Mouse (Mus musculus) spleen, adult 18-20 months (tissue): ENCODE measurements around the gene Rps6kc1.

ENCODE experiments used
- DNase-seq, 2 experiments: peaks; one replicate each; pipeline ENCODE4 v3.0.0; 2022; ENCODE audit warnings: mixed read lengths in 2 of 2

Rps6kc1 gene

DNA sequence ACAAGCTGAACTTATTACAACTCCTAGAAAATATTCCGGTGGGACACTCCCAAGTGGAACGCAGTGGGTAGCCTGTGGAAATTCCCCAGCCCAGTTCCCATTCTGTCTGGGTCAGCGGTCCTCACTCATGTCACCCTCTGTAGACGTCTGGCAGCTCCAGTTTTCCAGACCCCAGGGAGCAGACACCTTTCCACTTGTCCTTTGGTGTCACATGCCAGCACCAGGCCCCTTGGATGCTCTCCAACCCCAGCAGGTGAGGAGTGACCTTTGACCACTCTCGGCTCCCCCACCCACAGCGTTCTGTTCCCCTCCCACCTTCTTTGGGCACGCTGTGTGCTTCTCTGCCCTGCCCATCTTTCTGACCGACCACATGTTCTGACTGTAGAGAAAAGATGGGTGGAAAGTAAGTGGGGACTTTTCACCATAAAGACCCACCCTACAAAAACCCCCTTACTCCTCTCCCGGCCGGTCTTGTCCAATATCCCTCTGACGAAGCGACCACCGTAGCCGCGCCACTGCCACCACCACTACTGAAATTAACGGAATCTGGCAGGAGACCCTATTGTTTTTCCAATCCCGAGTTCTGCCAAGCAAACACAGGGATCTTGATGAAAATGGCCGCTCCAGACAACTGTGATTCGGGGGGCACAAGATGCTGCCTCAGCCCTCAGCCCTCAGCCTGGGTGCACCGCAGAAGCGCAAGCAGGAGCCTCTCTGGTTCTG lies 246.6 kb downstream of the Rps6kc1 start:
- DNase-seq = peak in 1 of 2 experiments; percentile 2

DNA sequence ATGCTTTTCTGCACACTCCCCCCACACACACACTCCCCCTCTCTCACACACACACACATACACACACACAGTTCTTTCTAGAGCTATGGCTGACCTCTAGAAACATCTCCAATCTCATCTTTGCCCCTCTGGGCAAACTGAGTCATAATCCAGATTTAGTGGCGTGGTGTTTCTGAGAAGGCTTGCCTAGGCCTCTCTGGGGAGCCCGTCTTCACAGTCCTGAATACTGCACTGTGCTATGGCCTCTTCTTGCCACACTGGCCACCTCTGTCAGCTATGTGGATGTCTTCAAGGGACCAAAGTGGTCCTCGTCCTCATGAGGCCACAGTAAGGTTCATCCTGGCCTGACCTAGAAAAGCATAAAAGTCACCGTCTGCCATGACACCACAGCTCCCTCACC lies 247.6 kb downstream of the Rps6kc1 start:
- DNase-seq = no peak

DNA sequence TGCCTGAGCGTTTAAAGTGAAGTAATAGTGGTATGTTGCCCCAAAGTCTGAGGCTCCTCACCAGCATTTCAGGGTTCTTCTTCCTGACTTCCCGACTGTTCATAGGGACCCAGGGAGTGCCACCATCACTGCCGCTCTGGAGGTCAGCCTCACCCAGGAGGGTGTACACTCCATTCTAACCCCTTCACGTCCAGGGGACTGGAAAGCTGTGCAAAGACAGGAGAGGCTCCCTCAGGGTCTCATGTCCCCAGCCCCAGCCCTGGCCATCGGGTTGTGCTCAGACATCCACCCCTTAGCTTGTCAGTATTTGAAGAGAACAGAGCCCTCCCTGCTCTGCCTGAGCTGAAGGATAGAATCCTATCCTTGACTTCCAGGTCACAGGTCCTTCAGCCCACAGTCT lies 248.8 kb downstream of the Rps6kc1 start:
- DNase-seq = peak in 1 of 2 experiments; percentile 1

DNA sequence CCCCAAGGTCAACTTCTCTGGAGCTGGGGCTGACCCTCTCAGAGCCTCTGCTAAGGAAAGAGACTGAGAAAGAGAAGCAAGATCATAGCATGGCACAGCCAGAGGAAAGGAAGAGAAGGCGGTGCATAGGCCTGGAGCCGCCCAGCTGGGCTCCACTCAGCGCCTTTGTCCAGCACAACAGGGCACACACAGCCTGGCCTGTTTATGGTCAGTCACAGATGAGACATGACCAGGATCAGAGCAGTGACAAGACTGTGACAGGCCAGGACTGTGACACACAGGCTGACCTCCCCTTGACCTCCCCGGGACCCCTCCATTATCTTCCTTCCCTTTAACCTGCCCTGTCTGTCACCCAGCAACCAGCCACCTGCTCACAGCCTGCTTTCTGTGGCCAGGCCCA lies 249.8 kb downstream of the Rps6kc1 start:
- DNase-seq = peak in 1 of 2 experiments; percentile 1

DNA sequence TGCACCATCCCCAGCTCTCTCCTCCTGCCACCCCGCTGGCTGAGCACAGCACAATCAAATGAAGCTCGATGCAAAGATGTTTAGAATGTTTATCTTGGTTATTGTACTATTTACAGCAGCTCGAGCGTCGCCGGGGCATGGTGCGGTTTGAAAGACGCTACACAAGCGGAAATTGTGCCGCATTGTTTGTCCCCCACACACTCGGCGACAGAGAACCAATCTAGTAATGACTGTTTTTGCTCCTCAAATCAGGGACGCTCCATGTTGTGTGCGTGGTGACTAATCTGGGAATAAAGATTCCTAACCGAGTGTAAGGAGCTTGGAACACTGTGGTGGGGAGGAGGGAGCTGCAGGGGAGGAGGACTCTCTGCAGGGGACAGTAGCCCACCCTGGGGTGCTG lies 250.3 kb downstream of the Rps6kc1 start:
- DNase-seq = no peak

DNA sequence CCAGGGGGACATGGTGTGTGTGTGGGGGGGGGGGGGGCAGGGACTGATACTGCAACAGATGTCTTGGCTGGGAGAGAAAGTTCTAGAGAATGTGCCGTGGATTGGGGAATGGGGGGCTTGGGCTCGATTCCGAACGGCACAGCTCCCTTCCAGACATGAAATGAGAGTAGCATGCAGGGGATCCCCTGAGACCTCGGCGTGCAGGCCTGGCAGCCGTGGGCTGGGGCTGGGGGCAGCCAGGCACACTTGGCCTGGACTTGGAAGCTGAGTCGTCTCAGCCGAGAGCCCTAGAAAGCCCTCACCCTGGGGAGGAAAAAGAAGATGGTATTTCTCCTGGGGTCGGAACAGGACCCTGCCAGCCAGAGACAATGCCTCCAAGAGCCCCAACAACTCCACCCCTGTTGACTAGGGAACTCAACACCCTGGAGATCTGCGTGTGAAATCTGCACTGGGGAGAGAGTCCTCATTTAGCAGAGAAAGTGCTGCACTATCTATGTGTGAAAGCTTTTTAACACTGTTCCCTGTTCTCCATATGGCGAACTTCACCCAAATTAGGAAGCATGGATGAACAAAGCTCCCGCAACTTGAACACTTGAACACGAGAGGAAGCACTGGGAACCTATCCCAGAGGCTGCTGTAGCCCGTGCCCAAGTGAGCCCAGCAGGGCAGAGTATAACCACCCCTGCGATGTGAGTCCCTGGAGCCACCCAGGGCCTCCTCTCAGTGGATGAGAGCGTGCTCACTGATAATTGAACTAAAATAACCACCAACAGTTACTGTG lies 251.7 kb downstream of the Rps6kc1 start:
- no peak for DNase-seq

DNA sequence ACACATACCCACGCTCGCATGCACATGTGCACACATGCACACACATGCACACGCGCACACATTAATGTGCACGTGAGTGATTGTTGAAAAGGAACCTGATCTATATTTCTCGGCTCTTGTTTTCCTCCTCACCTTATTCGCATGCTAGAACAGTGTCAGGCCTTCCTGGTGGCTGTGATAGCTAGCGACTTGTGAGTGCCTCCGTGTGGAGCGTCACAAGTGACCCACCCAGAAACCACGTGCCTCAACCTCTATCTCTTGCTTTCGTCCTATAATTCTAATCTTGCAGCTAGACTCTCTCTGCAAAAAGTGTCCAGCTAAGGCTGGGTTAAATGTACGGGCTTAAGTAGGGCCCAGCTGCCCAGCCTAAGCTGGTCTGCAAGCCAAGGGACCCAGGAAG lies 253.3 kb downstream of the Rps6kc1 start:
- no peak for DNase-seq

DNA sequence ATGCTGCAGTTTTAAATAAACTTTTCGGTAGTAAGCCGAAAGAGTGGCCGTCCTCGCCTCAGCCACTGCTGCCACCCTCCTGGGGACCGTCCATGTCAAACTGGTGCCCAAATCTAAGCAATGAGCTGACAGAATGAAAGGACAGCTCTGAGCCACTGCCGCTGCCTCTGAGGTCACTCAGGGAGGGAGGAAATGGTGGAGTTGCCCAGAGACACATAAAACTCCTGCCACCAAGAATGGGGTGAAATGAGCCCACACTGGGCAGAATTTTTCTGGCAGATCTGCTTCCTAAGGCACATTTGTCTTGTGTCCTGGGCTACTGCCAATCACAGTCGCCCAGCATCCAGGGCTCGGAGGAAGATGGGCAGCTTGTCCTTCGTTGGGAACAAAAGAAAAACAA lies 255.5 kb downstream of the Rps6kc1 start:
- no peak for DNase-seq

DNA sequence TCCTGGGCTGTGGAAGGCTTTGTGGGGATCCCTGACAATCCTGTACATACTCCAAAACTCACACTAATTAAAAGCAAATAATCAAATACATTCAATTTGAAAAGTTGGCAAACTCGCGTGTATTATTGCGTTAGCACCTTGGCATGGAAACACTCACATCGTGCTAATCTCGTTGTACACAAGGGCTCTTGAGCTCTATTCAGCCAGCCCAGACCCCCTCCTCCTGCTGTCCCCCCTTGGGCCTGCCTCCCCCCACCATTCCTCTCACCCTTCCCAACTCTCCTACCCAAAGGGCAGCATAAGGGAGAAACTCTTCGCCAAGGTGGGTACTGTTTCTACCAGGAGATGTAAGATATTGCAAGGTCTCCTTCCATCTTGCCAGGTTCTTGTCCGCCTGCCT lies 255.9 kb downstream of the Rps6kc1 start:
- no peak for DNase-seq

DNA sequence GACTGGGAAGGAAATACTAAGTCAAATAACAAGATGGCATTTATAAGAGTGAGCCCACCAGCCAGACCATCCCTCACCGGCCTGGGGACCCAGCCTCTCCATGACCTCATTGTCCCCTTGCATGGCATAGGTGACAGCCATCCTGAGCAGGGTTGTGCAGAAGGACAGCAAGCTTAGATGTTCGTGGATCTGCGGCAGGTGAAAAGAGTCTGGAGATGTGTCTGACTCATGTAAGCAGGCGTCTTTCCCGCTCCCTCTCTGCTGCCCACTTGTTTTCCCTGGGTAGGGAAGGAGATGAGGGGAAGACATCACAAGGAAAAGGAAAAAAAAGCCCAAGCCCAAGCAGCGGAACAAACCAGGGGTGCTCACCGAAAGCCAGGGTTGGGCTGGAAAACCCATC lies 256.5 kb downstream of the Rps6kc1 start:
- DNase-seq = no peak

DNA sequence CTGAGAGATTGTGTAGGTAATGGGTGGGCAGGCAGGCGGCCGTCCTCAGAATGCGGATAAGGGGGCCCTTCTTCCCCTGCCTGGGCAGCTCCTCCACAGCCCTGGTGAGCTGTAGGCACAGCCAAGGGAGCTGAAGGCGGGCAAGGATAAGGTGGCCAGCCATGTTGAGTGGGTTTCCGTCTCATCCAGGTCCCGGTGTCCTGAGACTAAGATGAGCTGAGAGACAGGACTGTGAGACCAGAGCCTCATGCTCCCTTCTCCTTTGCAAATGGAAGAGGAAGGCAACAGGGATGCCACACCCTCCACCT lies 256.9 kb downstream of the Rps6kc1 start:
- DNase-seq = no peak

DNA sequence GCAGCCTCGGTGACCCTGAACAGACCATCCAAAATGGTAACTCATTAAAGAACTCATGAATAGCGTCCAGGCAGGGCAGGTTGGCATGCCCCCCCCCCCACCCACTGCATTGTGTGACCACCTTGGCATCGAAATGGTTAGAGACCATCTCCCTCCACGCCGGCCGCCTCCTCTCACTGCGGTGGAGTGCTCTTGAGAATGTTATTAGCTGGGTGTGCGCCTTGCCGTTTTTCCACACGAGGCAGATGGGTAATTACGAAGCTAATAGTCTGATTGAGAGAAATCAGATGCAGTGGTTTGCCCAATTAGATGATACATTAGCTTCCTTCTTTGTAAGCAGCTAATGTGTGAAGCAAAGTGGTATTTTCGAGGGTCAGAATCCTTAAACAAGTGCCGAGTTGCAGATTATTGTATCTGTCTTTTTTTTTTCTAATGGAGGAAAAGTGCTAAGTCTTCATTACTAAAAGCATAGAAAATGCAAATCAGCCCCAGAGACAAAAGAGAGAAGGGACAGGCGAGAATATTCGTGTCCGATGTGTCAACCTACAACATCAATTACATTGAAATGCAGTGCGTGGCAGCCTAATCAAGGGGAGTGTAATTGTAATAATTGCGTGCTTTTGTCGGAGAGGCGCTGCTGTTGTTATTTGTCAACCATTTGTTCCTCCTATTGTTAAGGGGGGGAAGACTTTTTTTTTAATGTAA lies 257.4 kb downstream of the Rps6kc1 start:
- no peak for DNase-seq

DNA sequence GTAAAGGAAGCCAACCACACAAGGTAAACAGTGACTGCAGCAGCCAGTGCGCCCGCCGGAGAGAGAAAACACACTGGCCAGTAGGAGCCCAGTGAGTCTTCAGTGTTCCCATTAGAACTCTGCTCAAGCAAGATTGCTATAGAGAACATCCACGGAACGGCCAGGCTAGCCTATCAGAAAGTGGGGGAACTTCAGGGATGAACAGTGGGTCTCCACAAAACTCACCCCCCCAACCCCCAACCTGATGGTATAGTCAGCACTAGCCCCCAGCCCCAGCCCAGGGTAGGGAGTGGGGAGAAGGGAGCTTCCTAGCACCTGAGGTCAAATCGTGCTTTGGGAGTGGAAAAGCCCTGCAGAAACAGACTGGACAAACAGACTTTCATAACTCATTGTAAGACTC lies 258.5 kb downstream of the Rps6kc1 start:
- no peak for DNase-seq
